In genomic region chr11:120349986-120350702, GRCm38 (mm10) we compare ENCODE assay signal across 8 mouse cellular contexts. TPM values are rescaled to one million over a fixed set of nuclear protein-coding genes. Genes with fewer than 3 reads are reported as not detected.
A peak's percentile ranks its signal among the peaks of the same experiment; 100 is the strongest.
DNase-seq lines count a peak whose midpoint lies in the region; ATAC-seq and TF ChIP-seq lines count a peak whose summit lies in the region.

No protein-coding gene starts in this region.

- H3K9me3 ChIP-seq in embryonic facial prominence, embryonic 12.5 days, result no peaks in the 10 kb centered on the region
- H3K9me3 ChIP-seq in kidney, embryonic 14.5 days (ENCODE audit: control insufficient read depth, low read length), result no peaks in the 10 kb centered on the region

- H3K4me2 ChIP-seq in embryonic facial prominence, embryonic 12.5 days (replicated peaks), result peak overlapping the region; percentile 92
- H3K4me2 ChIP-seq in kidney, embryonic 14.5 days (replicated peaks; ENCODE audit: low read depth, low read length), result peak overlapping the region; percentile 89

- TF ChIP-seq CTCF in liver, adult 2 months (IDR thresholded peaks at IDR 0.05; ENCODE audit: low read depth, low read length), result no peak

- peak; percentile 73 for ATAC-seq in embryonic facial prominence, embryonic 12.5 days (ENCODE audit: insufficient number of reproducible peaks, insufficient read depth, low FRiP score, low TSS enrichment)
- peak; percentile 84 for ATAC-seq in kidney, embryonic 14.5 days (ENCODE audit: low FRiP score, low TSS enrichment)
- ATAC-seq in monocyte, adult 5-6 weeks (replicated peaks; ENCODE audit: insufficient number of reproducible peaks, low FRiP score, low TSS enrichment, poor library complexity, severe bottlenecking), result peak; percentile 32; the same call in 1 of the 2 replicates

- WGBS in embryonic facial prominence, embryonic 12.5 days, result 1% methylated on average over 68 of the region's 68 CpGs
- WGBS in kidney, embryonic 14.5 days, result 4% methylated on average over 65 of the region's 68 CpGs
- under 1% methylated on average over 67 of the region's 68 CpGs for WGBS in liver, adult 2 months

- no peaks in the 10 kb centered on the region for H3K27me3 ChIP-seq in embryonic facial prominence, embryonic 12.5 days
- no peaks in the 10 kb centered on the region for H3K27me3 ChIP-seq in kidney, embryonic 14.5 days (ENCODE audit: control insufficient read depth, insufficient read depth, low read length)
- H3K27me3 ChIP-seq in liver, adult 2 months (ENCODE audit: control insufficient read depth, insufficient read depth, low read length), result no peaks in the 10 kb centered on the region

- H3K4me3 ChIP-seq in embryonic facial prominence, embryonic 12.5 days, result peak overlapping the region; percentile 100
- H3K4me3 ChIP-seq in kidney, embryonic 14.5 days (ENCODE audit: low read length), result peak overlapping the region; percentile 99
- peak overlapping the region; percentile 66 for H3K4me3 ChIP-seq in liver, adult 2 months (ENCODE audit: insufficient read depth, low read depth, low read length)

- H3K9ac ChIP-seq in embryonic facial prominence, embryonic 12.5 days, result peak overlapping the region; percentile 100
- H3K9ac ChIP-seq in kidney, embryonic 14.5 days (ENCODE audit: low read depth, low read length), result peak overlapping the region; percentile 100
- H3K9ac ChIP-seq in liver, adult 2 months (ENCODE audit: low read depth, low read length), result peak overlapping the region; percentile 88

- H3K27ac ChIP-seq in embryonic facial prominence, embryonic 12.5 days, result peak overlapping the region; percentile 100
- peak overlapping the region; percentile 99 for H3K27ac ChIP-seq in kidney, embryonic 14.5 days (ENCODE audit: low read depth, low read length)
- H3K27ac ChIP-seq in liver, adult 2 months (replicated peaks; ENCODE audit: insufficient read depth, low read depth, low read length), result peak overlapping the region; percentile 95

- peaks cover 12% of the 10 kb centered on the region for H3K36me3 ChIP-seq in embryonic facial prominence, embryonic 12.5 days
- H3K36me3 ChIP-seq in kidney, embryonic 14.5 days (ENCODE audit: control insufficient read depth, insufficient read depth, low read length), result peaks cover 14% of the 10 kb centered on the region
- peaks cover 5% of the 10 kb centered on the region for H3K36me3 ChIP-seq in liver, adult 2 months (ENCODE audit: control insufficient read depth, insufficient read depth, low read length)

- peaks cover 5% of the 10 kb centered on the region for H3K79me2 ChIP-seq in liver, adult 2 months (ENCODE audit: control insufficient read depth, insufficient read depth, low read length)

- peak; percentile 40; the same call in 1 of the 2 replicates for TF ChIP-seq POLR2A in liver, adult 2 months (IDR thresholded peaks at IDR 0.05; ENCODE audit: extremely low read depth, insufficient read depth, low read length)

- DNase-seq in 3134 (ENCODE audit: extremely low read depth, insufficient read length, low spot score), result peak; percentile 99
- DNase-seq in adrenal gland, postnatal 10 days, result peak; percentile 93
- DNase-seq in heart, adult 9 months (ENCODE audit: low spot score in 2 of 2), result peak; percentile 96 to 97
- peak; percentile 87 for DNase-seq in liver, adult 2 months (ENCODE audit: extremely low read depth, low read depth, low spot score)
- DNase-seq in spleen, postnatal 4 days (ENCODE audit: low spot score in 2 of 2), result peak; percentile 79 to 88

- peaks cover 37% of the 10 kb centered on the region for H3K4me1 ChIP-seq in embryonic facial prominence, embryonic 12.5 days
- H3K4me1 ChIP-seq in kidney, embryonic 14.5 days (ENCODE audit: control insufficient read depth, insufficient read depth, low read length), result peaks cover 32% of the 10 kb centered on the region
- H3K4me1 ChIP-seq in liver, adult 2 months (ENCODE audit: control insufficient read depth, insufficient read depth, low read length), result peaks cover 19% of the 10 kb centered on the region

RNA-seq across cellular contexts. Expression of gene Actg1, which starts 1.8 kb away (rescaled TPM):
- total RNA-seq in adrenal gland, postnatal 10 days (2021), result 100 to 1,000 TPM; 954 to 956 TPM
- polyA plus RNA-seq in embryonic facial prominence, embryonic 12.5 days (2016; fragmentation: Nextera tagmentation; extraction: Ambion mirVana), result 3,148 and 3,183 TPM in 2 replicates
- 2,303 and 2,603 TPM in 2 replicates for polyA plus RNA-seq in kidney, embryonic 14.5 days (2014; fragmentation: Nextera tagmentation; extraction: Ambion mirVana)
- 68.0 and 123 TPM in 2 replicates for total RNA-seq in liver, adult 2 months (2014; rRNA removed)
- 158 and 177 TPM in 2 replicates for polyA plus RNA-seq in liver, adult 2 months (2012; rRNA removed)
- total RNA-seq in monocyte, adult 5-6 weeks (2017), result 1,753 to 2,142 TPM (median 1,849 TPM) in 3 replicates

RNA-seq across cellular contexts. Expression of gene Fscn2, which starts 11.2 kb away (rescaled TPM):
- under 1 TPM; 0.15 to 0.45 TPM for total RNA-seq in adrenal gland, postnatal 10 days (2021)
- 0.61 and 0.78 TPM in 2 replicates for polyA plus RNA-seq in embryonic facial prominence, embryonic 12.5 days (2016; fragmentation: Nextera tagmentation; extraction: Ambion mirVana)
- polyA plus RNA-seq in kidney, embryonic 14.5 days (2014; fragmentation: Nextera tagmentation; extraction: Ambion mirVana), result 0.62 and 1.6 TPM in 2 replicates
- not detected in 2 replicates for total RNA-seq in liver, adult 2 months (2014; rRNA removed)
- not detected in 2 replicates for polyA plus RNA-seq in liver, adult 2 months (2012; rRNA removed)
- 0.29 to 0.75 TPM in 2 of 3 replicates, not detected in the other for total RNA-seq in monocyte, adult 5-6 weeks (2017)

RNA-seq across cellular contexts. Expression of gene Faap100, which starts 28.4 kb away (rescaled TPM):
- total RNA-seq in adrenal gland, postnatal 10 days (2021), result 10 to 100 TPM; 19.5 to 26.4 TPM
- 44.6 and 48.3 TPM in 2 replicates for polyA plus RNA-seq in embryonic facial prominence, embryonic 12.5 days (2016; fragmentation: Nextera tagmentation; extraction: Ambion mirVana)
- 32.1 and 40.3 TPM in 2 replicates for polyA plus RNA-seq in kidney, embryonic 14.5 days (2014; fragmentation: Nextera tagmentation; extraction: Ambion mirVana)
- total RNA-seq in liver, adult 2 months (2014; rRNA removed), result 3.2 and 5.4 TPM in 2 replicates
- 10.8 and 14.9 TPM in 2 replicates for polyA plus RNA-seq in liver, adult 2 months (2012; rRNA removed)
- 5.5 to 16.4 TPM (median 9.4 TPM) in 3 replicates for total RNA-seq in monocyte, adult 5-6 weeks (2017)

Comparison
In these comparisons a context has a peak if more than half of its experiments do, and no peak if none do; other contexts are left out.
1. Peak in every context shown above with its lines: DNase-seq, ATAC-seq, H3K4me3 ChIP-seq and H3K27ac ChIP-seq.
2. ATAC-seq: peak in every context shown above with its lines; median percentile 84 in kidney, embryonic 14.5 days; 73 in embryonic facial prominence, embryonic 12.5 days; 32 in monocyte, adult 5-6 weeks.